Mouse (Mus musculus): Measurements from ENCODE around the gene Ttll5. TPM values are rescaled to one million over a fixed set of nuclear protein-coding genes. Genes with fewer than 3 reads are reported as not detected.
A peak's percentile ranks its signal among the peaks of the same experiment; 100 is the strongest.

Gene Ttll5
- polyA plus RNA-seq, 1 experiment from 2014 or later, result 11.3 TPM

GRCm38 (mm10) chr12:86071432-86071831, 247.0 kb downstream of the Ttll5 start:
- no peak overlapping the region for H3K9ac ChIP-seq (replicated peaks; ENCODE audit: low read length)
- no peak for ATAC-seq (ENCODE audit: low FRiP score, low TSS enrichment)
- H3K27ac ChIP-seq (ENCODE audit: low read length), result no peak overlapping the region
- no peak overlapping the region for H3K4me3 ChIP-seq (ENCODE audit: low read length)
- peaks cover 5% of the 10 kb centered on the region for H3K4me1 ChIP-seq (ENCODE audit: insufficient read depth, low read length)
- WGBS, result 93% methylated on average over 6 of the region's 6 CpGs
- no peaks in the 10 kb centered on the region for H3K27me3 ChIP-seq (ENCODE audit: insufficient read depth, low read length)
- no peaks in the 10 kb centered on the region for H3K9me3 ChIP-seq (ENCODE audit: low read length)
- 0 out of 2 replicates have a peak, but pooled peaks cover 2% of the 10 kb centered on the region for H3K36me3 ChIP-seq (ENCODE audit: insufficient read depth, low read length)
- H3K4me2 ChIP-seq (replicated peaks; ENCODE audit: low read depth, low read length), result no peak overlapping the region

- no peak overlapping the region for H3K4me3 ChIP-seq (ENCODE audit: low read length)
- no peak overlapping the region for H3K4me2 ChIP-seq (replicated peaks; ENCODE audit: low read depth, low read length)
- 0 out of 2 replicates have a peak, but pooled peaks cover 2% of the 10 kb centered on the region for H3K36me3 ChIP-seq (ENCODE audit: insufficient read depth, low read length)
- no peak overlapping the region for H3K9ac ChIP-seq (replicated peaks; ENCODE audit: low read length)
- H3K9me3 ChIP-seq (ENCODE audit: low read length), result no peaks in the 10 kb centered on the region
- ATAC-seq (ENCODE audit: low FRiP score, low TSS enrichment), result no peak
- WGBS, result 90% methylated on average over 12 of the region's 12 CpGs
- H3K27me3 ChIP-seq (ENCODE audit: insufficient read depth, low read length), result no peaks in the 10 kb centered on the region
- H3K27ac ChIP-seq (ENCODE audit: low read length), result no peak overlapping the region
- H3K4me1 ChIP-seq (ENCODE audit: insufficient read depth, low read length), result peaks cover 26% of the 10 kb centered on the region
These were observed 250.2 kb downstream of the Ttll5 start for GRCm38 (mm10) chr12:86074681-86075080.

- Histone ChIP-seq H3K9me3 (ENCODE audit: low read length) (no peaks in the 10 kb centered on the region), H3K36me3 (ENCODE audit: insufficient read depth, low read length) (0 out of 2 replicates have a peak, but pooled peaks cover 2% of the 10 kb centered on the region), H3K4me2 (replicated peaks; ENCODE audit: low read depth, low read length) (peak overlapping the region; percentile 88; the same call in 1 of the 2 replicates), H3K27me3 (ENCODE audit: insufficient read depth, low read length) (no peaks in the 10 kb centered on the region), H3K4me1 (ENCODE audit: insufficient read depth, low read length) (peaks cover 26% of the 10 kb centered on the region), H3K9ac (replicated peaks; ENCODE audit: low read length) (no peak overlapping the region), H3K4me3 (ENCODE audit: low read length) (peak overlapping the region; percentile 61; the same call in 1 of the 2 replicates), H3K27ac (ENCODE audit: low read length) (no peak overlapping the region)
- WGBS, result 84% methylated on average over 7 of the region's 7 CpGs
- ATAC-seq (ENCODE audit: low FRiP score, low TSS enrichment), result no peak
These were observed 250.9 kb downstream of the Ttll5 start for GRCm38 (mm10) chr12:86075358-86075757.

GRCm38 (mm10) chr12:86076321-86076901, 252.0 kb downstream of the Ttll5 start:
- H3K9ac ChIP-seq (replicated peaks; ENCODE audit: low read length), result peak overlapping the region; percentile 41
- WGBS, result 4% methylated on average over 13 of the region's 13 CpGs
- ATAC-seq (ENCODE audit: low FRiP score, low TSS enrichment), result no peak

GRCm38 (mm10) chr12:86077322-86077721, 252.9 kb downstream of the Ttll5 start:
- no peak for ATAC-seq (ENCODE audit: low FRiP score, low TSS enrichment)
- peak overlapping the region; percentile 88 for H3K4me2 ChIP-seq (replicated peaks; ENCODE audit: low read depth, low read length)
- H3K27ac ChIP-seq (ENCODE audit: low read length), result peak overlapping the region; percentile 96; the same call in 1 of the 2 replicates
- H3K27me3 ChIP-seq (ENCODE audit: insufficient read depth, low read length), result 0 out of 2 replicates have a peak, but pooled peaks cover 4% of the 10 kb centered on the region
- H3K9me3 ChIP-seq (ENCODE audit: low read length), result no peaks in the 10 kb centered on the region
- WGBS, result 15% methylated on average over 8 of the region's 8 CpGs
- H3K36me3 ChIP-seq (ENCODE audit: insufficient read depth, low read length), result no peaks in the 10 kb centered on the region
- H3K4me1 ChIP-seq (ENCODE audit: insufficient read depth, low read length), result peaks cover 26% of the 10 kb centered on the region
- peak overlapping the region; percentile 81 for H3K9ac ChIP-seq (replicated peaks; ENCODE audit: low read length)
- H3K4me3 ChIP-seq (ENCODE audit: low read length), result peak overlapping the region; percentile 61

More at GRCm38 (mm10) chr12:86076321-86076901, 252.0 kb downstream of the Ttll5 start:
- Histone ChIP-seq H3K36me3 (ENCODE audit: insufficient read depth, low read length) (0 out of 2 replicates have a peak, but pooled peaks cover 2% of the 10 kb centered on the region), H3K4me2 (replicated peaks; ENCODE audit: low read depth, low read length) (peak overlapping the region; percentile 88), H3K27ac (ENCODE audit: low read length) (no peak overlapping the region), H3K9me3 (ENCODE audit: low read length) (no peaks in the 10 kb centered on the region), H3K4me3 (ENCODE audit: low read length) (peak overlapping the region; percentile 61), H3K4me1 (ENCODE audit: insufficient read depth, low read length) (peaks cover 26% of the 10 kb centered on the region), H3K27me3 (ENCODE audit: insufficient read depth, low read length) (0 out of 2 replicates have a peak, but pooled peaks cover 4% of the 10 kb centered on the region)

- H3K36me3 ChIP-seq (ENCODE audit: insufficient read depth, low read length), result no peaks in the 10 kb centered on the region
- WGBS, result 16% methylated on average over 11 of the region's 11 CpGs
These were observed 253.3 kb downstream of the Ttll5 start for GRCm38 (mm10) chr12:86077736-86078135.

GRCm38 (mm10) chr12:86078176-86078552, 253.7 kb downstream of the Ttll5 start:
- 0 out of 2 replicates have a peak, but pooled peaks cover 4% of the 10 kb centered on the region for H3K27me3 ChIP-seq (ENCODE audit: insufficient read depth, low read length)
- H3K9ac ChIP-seq (replicated peaks; ENCODE audit: low read length), result peak overlapping the region; percentile 81
- H3K9me3 ChIP-seq (ENCODE audit: low read length), result no peaks in the 10 kb centered on the region
- peak overlapping the region; percentile 96 for H3K27ac ChIP-seq (ENCODE audit: low read length)
- H3K36me3 ChIP-seq (ENCODE audit: insufficient read depth, low read length), result no peaks in the 10 kb centered on the region
- no peak for ATAC-seq (ENCODE audit: low FRiP score, low TSS enrichment)
- H3K4me3 ChIP-seq (ENCODE audit: low read length), result peak overlapping the region; percentile 61
- peaks cover 29% of the 10 kb centered on the region for H3K4me1 ChIP-seq (ENCODE audit: insufficient read depth, low read length)
- WGBS, result 3% methylated on average over 9 of the region's 9 CpGs
- H3K4me2 ChIP-seq (replicated peaks; ENCODE audit: low read depth, low read length), result peak overlapping the region; percentile 88

More at GRCm38 (mm10) chr12:86077736-86078135, 253.3 kb downstream of the Ttll5 start:
- 0 out of 2 replicates have a peak, but pooled peaks cover 4% of the 10 kb centered on the region for H3K27me3 ChIP-seq (ENCODE audit: insufficient read depth, low read length)
- H3K4me1 ChIP-seq (ENCODE audit: insufficient read depth, low read length), result peaks cover 26% of the 10 kb centered on the region
- peak overlapping the region; percentile 81 for H3K9ac ChIP-seq (replicated peaks; ENCODE audit: low read length)
- peak overlapping the region; percentile 61 for H3K4me3 ChIP-seq (ENCODE audit: low read length)
- H3K4me2 ChIP-seq (replicated peaks; ENCODE audit: low read depth, low read length), result peak overlapping the region; percentile 88
- ATAC-seq (ENCODE audit: low FRiP score, low TSS enrichment), result no peak
- peak overlapping the region; percentile 96; the same call in 1 of the 2 replicates for H3K27ac ChIP-seq (ENCODE audit: low read length)
- H3K9me3 ChIP-seq (ENCODE audit: low read length), result no peaks in the 10 kb centered on the region

GRCm38 (mm10) chr12:86078553-86079201, 254.2 kb downstream of the Ttll5 start, which contains the start of gene Tgfb3:
Gene Tgfb3 (minus strand): TSS chr12:86079041.
- Histone ChIP-seq H3K4me1 (ENCODE audit: insufficient read depth, low read length) (peaks cover 32% of the 10 kb centered on the region), H3K9me3 (ENCODE audit: low read length) (no peaks in the 10 kb centered on the region), H3K27ac (ENCODE audit: low read length) (peak within 1 kb of the TSS; percentile 96), H3K4me2 (replicated peaks; ENCODE audit: low read depth, low read length) (peak within 1 kb of the TSS; percentile 88), H3K36me3 (ENCODE audit: insufficient read depth, low read length) (no peaks in the 10 kb centered on the region), H3K27me3 (ENCODE audit: insufficient read depth, low read length) (0 out of 2 replicates have a peak, but pooled peaks cover 4% of the 10 kb centered on the region), H3K4me3 (ENCODE audit: low read length) (peak within 1 kb of the TSS; percentile 61), H3K9ac (replicated peaks; ENCODE audit: low read length) (peak within 1 kb of the TSS; percentile 81)
- 1% methylated on average over 25 of the region's 25 CpGs for WGBS
- ATAC-seq (ENCODE audit: low FRiP score, low TSS enrichment), result peak; percentile 79

- Histone ChIP-seq H3K27me3 (ENCODE audit: insufficient read depth, low read length) (0 out of 2 replicates have a peak, but pooled peaks cover 4% of the 10 kb centered on the region), H3K27ac (ENCODE audit: low read length) (peak overlapping the region; percentile 96), H3K9ac (replicated peaks; ENCODE audit: low read length) (peak overlapping the region; percentile 81), H3K4me2 (replicated peaks; ENCODE audit: low read depth, low read length) (peak overlapping the region; percentile 88), H3K4me1 (ENCODE audit: insufficient read depth, low read length) (peaks cover 32% of the 10 kb centered on the region), H3K36me3 (ENCODE audit: insufficient read depth, low read length) (no peaks in the 10 kb centered on the region), H3K4me3 (ENCODE audit: low read length) (peak overlapping the region; percentile 61), H3K9me3 (ENCODE audit: low read length) (no peaks in the 10 kb centered on the region)
- peak; percentile 77 for ATAC-seq (ENCODE audit: low FRiP score, low TSS enrichment)
- under 1% methylated on average over 31 of the region's 31 CpGs for WGBS
These were observed 254.8 kb downstream of the Ttll5 start for GRCm38 (mm10) chr12:86079202-86079667.

Data from kidney, embryonic 16.5 days (tissue).